ENCODE assay signal across 23 mouse cellular contexts in genomic region chr1:39376121-39376520, GRCm38 (mm10).
"Had no signal": no experiment of that assay in that cellular context is flagged by ENCODE, and none has a peak within 500 bp of the region (broad histone marks: within the 10 kb centered on the region; RNA-seq: fewer than 3 reads in every experiment).

No protein-coding gene starts in this region.

- H3K27ac ChIP-seq: heart, embryonic 10.5 days; hindbrain, embryonic 10.5 days; hindbrain, embryonic 12.5 days; hindbrain, embryonic 14.5 days; intestine, embryonic 15.5 days; kidney, embryonic 15.5 days; kidney, postnatal 0 days; left cerebral cortex, adult 2 months; limb, embryonic 13.5 days; limb, embryonic 15.5 days; liver, embryonic 12.5 days; liver, embryonic 14.5 days had no signal

- H3K9me3 ChIP-seq: heart, embryonic 10.5 days; heart, embryonic 12.5 days; hindbrain, embryonic 10.5 days; hindbrain, embryonic 12.5 days; intestine, embryonic 15.5 days; kidney, embryonic 15.5 days; limb, embryonic 13.5 days; limb, embryonic 15.5 days; liver, embryonic 12.5 days had no signal

- H3K27me3 ChIP-seq: heart, embryonic 12.5 days; hindbrain, embryonic 12.5 days; intestine, embryonic 15.5 days; kidney, embryonic 15.5 days; limb, embryonic 13.5 days; limb, embryonic 15.5 days; liver, embryonic 12.5 days had no signal

- H3K4me1 ChIP-seq: hindbrain, embryonic 10.5 days; hindbrain, embryonic 12.5 days; intestine, embryonic 15.5 days; limb, embryonic 13.5 days; limb, embryonic 15.5 days had no signal

- ATAC-seq: inflammation-experienced regulatory T-cells, adult 6 months; intestine, embryonic 15.5 days; liver, embryonic 12.5 days had no signal

- DNase-seq: gastrocnemius, postnatal 14 days; heart, postnatal 10 days; heart, postnatal 4 days; kidney, adult 11 months; kidney, adult 2 months; kidney, adult 9 months; kidney, postnatal 14 days; kidney, postnatal 36 days; layer of hippocampus, adult 9-11 months had no signal

- H3K9ac ChIP-seq: heart, embryonic 12.5 days; hindbrain, embryonic 12.5 days; hindbrain, embryonic 14.5 days; intestine, embryonic 15.5 days; kidney, embryonic 15.5 days; limb, embryonic 13.5 days; limb, embryonic 15.5 days; liver, embryonic 12.5 days; liver, embryonic 14.5 days had no signal

- H3K4me2 ChIP-seq: heart, embryonic 12.5 days; hindbrain, embryonic 12.5 days; hindbrain, embryonic 14.5 days; intestine, embryonic 15.5 days; kidney, embryonic 15.5 days; limb, embryonic 13.5 days; limb, embryonic 15.5 days; liver, embryonic 12.5 days had no signal

- H3K4me3 ChIP-seq: heart, embryonic 10.5 days; heart, embryonic 12.5 days; hindbrain, embryonic 10.5 days; hindbrain, embryonic 12.5 days; intestine, embryonic 15.5 days; kidney, embryonic 15.5 days; left cerebral cortex, adult 2 months; limb, embryonic 13.5 days; limb, embryonic 15.5 days; liver, embryonic 12.5 days had no signal
